Mouse (Mus musculus) layer of hippocampus, adult 9-10 months (tissue): ENCODE data around the gene Gmps.
A peak's percentile ranks its signal among the peaks of the same experiment; 100 is the strongest.

Source experiments
- DNase-seq: peaks from one replicate; pipeline ENCODE4 v3.0.0; 2022; ENCODE audit warnings: low spot score

Gene Gmps

DNA sequence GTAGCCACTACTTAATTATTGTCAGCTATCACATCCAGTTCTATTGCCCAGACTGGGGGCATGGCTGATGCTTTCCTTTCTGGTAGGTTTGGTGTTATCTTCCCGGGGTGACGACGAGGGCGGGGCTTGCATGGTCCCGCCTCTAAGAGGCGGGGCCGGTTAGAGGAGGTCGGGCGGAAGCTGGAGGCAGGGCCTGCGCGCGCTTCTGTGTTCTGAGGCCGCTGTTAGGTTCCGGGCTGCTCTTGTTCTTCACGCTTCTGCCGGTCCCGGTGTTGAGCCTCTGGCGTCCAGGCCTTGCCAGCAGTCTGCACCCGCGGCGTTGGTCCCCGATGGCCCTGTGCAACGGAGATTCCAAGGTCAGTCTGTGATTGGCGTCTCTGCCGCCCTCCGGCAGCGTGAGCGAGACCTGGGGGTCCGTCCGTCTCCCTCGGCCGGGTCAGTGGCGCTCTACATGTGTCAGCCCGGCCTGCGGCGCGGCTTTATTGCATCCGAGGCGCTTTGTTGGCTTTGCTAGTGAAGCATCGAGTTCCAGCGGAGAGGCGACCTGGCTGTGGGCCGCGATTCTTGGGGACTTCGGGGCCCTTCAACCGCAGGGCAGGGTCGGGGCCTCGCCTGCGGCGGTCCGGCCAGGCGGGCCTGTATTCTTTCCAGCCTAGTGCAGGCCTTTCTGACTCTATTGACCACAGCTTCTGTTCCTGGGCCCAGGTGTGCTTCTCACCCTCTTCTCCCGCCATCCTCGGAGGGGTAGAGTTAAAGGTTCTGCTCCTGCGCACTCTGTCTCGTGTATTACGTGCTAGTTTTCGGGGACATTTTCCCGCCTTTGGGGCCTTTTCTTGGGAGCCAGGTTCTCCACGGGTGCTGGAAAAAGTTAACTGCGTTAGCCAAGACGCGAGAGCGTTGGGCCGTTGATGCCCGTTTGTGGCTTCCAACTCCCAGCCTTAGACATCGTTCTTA, at the start of gene Gmps:
Gene Gmps (plus strand): TSS at position 152 of the 954 bp plus-strand sequence.
- peak; percentile 84 for DNase-seq

DNA sequence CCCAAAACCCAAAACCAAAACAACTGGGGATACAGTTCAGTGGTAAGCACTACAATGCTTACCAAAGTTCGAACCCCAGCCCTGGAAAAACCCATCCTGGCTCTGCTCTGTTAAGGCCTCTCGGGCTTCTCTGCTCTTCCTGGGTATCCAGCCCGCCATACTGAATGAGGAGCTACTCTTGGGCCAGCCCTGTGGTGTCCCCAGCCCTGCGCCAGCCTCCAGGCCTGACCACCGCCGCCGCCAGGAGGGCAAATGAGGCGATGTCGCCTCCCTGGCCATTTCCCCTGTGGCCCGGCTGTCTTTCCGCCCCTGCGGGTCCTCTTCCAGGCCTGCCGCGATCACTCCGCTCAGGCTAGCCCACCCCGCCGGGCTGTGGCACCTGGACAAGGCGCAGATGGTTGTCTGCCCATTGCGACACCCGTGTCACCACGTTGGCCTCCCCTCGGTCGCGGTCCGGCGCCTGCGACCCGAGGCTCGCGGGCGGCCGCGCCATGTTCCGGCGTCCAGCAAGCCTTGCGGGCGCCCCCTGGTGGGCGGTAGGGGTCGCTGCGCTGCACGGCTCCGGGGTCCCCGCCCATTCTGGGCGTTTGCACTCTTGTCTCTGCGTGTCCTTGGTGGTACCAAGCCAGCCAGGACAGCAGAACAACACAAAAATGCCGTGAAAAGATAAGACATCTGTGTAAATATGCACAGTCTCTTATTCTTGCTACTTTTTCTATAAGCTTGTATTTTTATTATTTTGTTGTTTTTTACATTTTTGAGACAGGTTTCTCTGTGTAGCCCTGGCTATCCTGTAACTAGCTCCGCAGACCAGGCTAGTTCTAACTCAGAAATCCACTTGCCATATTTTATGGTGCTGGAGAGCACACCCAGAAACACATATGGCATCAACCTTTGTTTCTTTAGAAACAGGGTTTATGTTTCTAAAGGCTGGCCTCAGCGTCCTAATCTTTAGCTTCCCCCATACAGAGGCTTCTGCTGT, 46.7 kb upstream of the Gmps start, which contains the start of gene E130311K13Rik:
Gene E130311K13Rik (minus strand): TSS at position 595 of the 982 bp plus-strand sequence.
- DNase-seq = peak; percentile 76

DNA sequence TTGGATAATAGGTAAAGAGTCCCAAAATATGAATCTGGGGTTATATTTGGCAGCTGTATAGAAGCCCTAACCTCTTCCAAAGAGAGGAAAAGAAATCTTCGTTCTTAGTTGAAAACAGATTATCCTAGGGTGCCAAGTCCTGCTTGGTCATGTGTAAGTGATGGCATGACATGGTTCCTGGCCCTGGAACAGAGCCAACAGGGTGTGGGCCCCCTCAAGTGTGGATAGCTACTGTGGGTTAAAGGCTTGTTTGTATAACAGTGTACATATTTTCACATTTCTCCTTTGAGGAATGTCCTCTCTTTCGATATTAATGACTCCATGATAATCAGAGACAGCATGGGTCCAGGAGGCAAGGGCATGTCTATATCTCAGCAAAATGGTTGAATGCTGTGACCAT, 37.0 kb upstream of the Gmps start:
- no peak for DNase-seq

DNA sequence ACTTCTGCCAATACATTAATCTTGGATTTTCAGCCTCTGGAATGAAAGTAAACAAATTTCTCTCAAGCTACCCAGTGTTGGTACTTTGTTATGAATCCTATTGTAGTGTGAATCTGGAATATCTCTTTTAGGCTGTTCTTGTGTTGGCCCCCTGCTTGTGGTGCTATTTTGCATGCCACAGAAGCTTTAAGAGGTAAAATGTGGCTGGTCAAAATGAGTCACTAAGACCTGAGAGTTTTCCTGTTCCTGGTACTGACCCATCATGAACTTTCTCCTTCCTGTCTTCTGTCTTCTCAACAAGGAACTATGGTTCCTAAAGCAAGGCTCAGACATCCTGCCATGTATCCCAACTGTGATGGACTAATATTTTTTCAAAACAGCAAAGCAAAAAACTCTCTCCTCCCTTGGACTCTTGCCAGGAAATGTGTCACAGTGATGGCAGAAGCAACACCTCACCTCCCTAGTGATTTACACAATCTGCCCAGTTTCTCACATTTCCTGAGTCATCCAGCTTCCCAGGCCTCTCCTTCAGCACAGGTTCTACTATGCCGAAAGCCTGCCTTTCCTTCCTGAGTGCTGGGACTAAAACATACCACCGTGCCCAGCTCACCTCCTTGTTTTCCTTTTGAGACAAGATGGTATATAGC, 34.6 kb upstream of the Gmps start:
- peak; percentile 26 for DNase-seq

DNA sequence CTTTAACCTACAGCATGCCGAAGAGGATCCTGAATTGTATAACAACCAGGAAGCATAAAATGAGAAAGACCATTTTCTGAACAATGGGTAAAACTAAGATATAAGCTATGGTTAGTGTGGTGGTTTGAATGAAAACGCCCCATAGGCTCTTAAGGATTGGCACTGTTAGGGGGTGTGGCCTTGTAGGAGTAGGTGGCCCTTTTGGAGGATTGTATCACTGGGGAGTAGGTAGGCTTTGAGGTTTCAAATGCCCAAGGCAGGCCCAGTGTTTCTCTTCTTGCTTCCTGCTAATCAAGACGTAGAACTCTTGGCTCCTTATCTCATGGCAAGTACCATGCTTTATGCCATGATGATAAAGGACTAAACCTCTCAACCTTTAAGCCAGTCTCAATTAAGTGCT, 26.1 kb upstream of the Gmps start:
- no peak for DNase-seq

DNA sequence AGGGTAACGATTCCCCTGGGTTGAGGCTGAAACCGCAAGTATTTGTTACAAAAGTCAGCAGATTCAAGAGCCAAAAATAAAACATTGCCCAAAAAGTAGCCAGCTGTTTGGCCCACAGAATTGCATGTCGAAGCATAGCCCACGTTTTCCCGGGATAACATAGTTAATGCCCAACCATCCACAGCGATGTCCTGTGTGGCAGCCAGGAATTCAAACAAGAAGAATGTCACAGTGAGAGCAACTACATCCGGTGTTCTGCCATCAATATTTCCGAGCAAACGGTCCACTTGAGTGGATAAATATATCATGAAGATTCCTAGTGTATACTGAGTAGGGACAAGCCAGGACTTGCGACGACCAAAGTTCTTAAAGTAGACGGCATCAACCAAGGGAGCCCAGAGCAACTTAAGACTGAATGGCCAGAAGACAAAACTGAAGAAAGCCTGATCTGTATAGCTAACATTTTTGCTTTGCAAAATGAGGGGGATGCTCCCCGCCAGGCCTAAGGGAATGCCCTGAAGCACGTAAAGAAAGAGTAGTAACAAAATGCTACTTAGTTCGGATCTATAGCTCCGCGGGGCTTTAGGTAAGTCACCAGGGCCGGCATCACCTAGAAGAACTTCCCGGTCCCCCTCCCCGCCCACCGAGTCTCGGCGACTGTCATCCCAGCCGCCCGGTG, 12.3 kb upstream of the Gmps start:
- no peak for DNase-seq

DNA sequence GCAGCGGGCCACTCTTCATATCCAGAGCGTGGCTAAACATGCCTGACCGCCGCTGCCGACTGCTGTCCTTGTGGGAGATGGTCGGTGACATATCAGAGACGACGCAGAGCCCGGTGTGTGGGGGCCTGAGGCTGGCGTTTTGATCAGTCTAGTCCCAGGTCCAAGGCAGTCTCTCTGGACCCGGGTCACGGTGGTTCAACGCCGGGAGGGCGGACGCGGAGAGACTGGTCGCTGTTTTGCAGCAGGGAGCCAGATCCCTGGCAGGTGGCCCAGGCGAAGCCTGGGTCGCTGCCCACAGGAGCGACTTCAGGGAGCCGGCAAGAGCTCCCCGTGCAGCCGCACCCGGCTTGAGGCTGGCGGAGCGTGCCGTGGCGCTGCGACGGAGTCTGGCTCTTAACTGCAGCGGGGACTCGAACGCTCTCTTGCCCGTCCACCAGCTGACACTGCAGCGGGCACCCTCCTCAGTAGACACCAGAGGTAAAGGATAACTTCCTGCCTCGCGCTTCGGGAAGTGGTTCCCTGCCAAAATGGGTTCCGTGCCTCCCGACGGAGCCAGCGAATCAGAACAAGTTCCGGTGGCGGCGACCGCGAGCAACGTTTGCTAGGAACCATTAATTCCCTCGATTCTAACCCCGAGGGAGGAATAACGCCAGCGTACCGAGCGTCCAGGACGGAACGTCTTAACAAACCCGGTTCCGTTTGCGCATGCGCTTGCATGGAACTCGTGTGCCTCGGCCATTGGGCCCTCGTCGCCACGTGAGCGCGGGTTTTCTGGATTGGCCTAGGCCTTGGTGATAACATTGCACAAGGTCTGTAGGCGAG, 11.6 kb upstream of the Gmps start, which contains the start of gene Slc33a1:
Gene Slc33a1 (minus strand): TSS at position 669 of the 822 bp plus-strand sequence.
- peak; percentile 98 for DNase-seq

DNA sequence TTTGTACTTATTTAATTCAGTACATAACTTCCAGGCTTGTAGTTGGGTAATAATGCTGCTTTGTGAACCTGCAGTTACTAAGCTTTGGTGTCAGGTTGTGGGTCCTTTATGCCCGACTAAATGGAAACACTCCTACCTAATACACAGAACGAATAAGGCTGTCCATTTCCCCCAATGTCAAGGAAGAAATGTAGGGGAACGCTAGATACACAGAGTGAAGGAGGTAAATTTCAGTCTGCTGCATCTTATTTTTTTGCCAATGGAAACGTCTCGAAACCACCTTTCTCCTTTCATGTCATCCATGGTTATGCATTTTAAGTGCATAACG, 11.0 kb upstream of the Gmps start:
- no peak for DNase-seq

DNA sequence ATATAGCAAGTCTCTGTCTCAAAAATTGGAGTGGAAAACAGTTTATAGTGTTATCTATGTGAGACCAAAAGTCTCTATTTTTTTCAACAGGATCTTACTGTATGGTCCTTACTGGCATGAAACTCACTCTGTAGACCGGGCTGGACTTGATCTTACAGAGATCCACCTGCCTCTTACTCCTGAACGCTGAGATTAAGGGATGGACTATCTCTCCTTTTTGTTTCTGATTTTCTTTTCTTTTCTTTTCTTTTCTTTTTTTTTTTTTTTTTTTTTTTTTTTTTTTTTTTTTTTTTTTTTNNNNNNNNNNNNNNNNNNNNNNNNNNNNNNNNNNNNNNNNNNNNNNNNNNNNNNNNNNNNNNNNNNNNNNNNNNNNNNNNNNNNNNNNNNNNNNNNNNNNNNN, 10.0 kb upstream of the Gmps start:
- no peak for DNase-seq

DNA sequence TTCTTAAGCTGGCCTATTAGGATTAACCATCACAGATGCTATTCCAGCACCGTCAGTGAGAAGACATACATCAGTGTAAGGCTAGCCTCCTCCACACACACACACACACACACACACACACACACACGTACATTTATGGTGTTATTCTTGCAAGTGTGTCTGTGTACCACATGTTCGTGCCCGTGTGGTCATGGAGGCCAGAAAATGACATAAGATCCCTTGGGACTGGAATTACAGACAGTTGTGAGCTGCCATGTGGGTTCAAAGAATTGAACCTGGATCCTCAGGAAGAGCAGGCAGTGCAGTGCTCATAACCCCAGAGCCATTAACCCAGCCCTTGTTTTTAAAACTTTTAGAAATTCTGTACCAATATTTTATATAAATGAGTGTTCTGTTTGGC, 2.0 kb downstream of the Gmps start:
- no peak for DNase-seq

DNA sequence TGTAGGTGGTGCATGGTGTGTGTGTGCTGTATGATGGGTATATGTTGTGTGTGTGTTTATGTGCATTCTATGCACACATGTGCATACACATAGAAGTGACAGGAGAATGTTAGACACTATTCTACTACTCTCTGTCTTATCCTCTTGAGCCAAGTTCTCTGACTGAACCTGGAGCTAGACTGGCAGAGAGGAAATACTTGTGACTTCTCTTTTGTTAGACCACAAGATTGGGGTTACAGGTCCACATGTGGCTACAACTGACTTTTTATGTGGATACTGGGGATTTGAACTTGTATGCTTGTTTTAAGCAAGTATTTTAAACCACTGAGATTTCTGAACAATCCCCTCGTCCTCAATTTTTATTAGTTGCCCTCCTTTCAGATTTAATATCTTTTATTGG, 10.8 kb downstream of the Gmps start:
- no peak for DNase-seq

DNA sequence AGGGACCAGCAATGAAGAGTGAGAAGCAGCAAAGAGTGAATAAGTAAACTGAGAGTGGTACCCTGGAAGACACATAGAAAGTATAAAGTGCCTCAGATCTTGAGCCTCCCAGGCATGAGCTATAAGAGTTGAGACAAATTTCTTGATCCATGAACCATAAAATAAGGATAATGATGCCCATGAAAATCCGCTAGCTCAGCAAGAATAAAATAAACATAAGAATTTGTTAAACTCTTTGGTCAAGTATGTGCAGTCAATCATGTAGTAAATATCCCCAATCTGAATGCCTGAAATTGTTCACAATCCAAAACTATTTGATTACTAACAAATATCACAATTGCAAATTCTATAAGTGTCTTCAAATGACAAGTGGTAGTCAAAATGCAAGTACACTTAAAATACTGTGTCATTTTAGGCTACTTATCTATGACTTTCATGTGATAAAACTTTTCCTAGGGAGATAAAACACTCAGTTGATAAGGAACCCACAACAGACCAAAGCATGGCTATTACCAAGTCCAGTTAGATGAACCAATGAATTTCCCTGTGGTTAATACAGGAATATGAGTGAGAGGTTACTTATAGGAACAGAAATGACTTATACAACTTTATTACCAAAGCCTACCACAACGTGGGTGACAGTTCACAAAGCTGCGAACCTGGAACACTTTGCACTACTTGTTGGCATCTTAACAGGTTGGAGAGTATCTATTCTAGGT, 13.0 kb downstream of the Gmps start:
- no peak for DNase-seq

DNA sequence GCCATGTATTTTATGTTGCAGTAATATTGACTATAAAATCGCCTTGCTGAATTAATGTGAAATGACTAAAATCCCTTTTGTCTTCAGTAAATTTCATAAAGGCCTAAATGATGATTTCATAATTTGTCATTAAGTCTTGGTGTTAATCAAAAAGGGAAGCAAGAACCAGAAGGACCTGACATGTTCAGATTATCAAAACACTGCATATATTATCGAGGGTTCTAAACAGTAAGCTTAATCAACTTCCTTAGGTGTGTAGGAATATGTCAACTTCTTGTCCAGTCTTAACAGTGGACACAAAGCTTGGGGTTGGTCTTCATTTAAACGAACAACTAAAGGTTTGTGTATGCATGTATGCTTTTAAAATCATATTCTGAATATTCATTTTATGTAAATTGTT, 45.5 kb downstream of the Gmps start:
- no peak for DNase-seq

DNA sequence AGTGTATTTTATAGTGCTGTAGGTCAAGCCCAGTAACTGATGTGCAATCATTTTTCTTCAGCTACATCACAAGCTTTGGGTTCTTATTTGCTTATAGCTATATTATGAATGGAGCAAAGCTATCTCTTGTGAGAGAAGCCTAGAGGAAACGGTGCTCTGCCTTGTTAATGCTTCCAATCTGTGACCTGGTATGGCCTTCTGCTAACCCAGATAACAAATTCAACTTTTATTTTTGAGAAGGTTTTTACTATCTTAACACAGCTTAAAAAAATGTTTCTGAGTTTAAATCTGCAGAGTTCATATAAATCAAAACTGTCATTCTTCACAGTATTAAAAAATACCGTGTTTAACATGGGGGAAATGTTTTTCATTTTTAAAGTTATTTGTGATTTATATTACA, 46.0 kb downstream of the Gmps start:
- DNase-seq = no peak

DNA sequence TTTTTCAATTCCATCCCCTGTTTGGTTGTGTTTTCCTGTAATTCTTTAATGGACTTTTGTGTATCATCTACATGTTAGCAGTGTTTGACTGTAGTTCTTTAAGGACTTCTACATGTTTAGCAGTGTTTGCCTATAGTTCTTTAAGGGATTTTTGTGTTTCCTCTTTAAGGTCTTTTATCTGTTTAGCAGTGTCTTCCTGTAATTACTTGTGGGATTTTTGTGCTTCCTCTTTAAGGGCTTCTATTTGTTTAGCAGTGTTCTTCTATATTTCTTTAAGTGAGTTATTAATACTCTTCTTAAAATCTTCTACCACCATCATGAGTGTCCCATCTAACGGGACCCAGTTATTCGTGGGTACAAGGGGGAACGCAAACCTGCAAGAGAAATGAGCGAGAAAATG, 53.9 kb downstream of the Gmps start:
- DNase-seq = no peak

DNA sequence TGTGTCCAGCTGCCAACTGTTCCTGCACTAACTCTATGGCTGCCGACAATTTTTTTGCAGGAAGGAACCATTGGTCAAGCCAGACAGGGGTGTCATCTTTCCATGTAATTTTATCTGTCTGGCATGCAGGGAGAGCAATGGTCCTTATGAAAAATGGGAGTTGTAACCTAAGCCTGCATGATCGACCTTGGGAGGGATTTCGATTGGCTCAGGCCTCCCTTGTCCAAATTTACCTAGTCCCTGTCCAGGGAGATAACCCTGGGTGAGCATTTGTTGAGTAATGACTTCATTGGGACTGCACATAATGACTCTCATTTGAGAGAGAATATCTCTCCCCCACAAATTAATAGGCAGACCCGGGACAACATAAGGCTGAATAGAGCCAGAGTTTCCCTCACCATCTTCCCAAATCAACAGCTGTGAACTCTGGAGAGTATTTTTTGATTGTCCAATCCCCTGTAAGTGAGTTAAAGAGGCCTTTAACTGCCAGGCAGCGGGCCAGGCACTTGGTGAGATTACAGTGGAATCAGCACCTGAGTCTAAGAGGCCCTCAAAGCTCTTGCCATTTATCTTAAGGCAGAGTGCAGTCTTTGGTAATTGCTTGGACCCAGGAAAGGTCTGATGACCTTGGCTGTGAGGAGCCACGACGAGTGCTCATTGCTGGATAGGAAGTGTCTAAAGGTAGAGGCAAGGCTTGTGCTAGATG, 62.4 kb downstream of the Gmps start:
- DNase-seq = no peak

DNA sequence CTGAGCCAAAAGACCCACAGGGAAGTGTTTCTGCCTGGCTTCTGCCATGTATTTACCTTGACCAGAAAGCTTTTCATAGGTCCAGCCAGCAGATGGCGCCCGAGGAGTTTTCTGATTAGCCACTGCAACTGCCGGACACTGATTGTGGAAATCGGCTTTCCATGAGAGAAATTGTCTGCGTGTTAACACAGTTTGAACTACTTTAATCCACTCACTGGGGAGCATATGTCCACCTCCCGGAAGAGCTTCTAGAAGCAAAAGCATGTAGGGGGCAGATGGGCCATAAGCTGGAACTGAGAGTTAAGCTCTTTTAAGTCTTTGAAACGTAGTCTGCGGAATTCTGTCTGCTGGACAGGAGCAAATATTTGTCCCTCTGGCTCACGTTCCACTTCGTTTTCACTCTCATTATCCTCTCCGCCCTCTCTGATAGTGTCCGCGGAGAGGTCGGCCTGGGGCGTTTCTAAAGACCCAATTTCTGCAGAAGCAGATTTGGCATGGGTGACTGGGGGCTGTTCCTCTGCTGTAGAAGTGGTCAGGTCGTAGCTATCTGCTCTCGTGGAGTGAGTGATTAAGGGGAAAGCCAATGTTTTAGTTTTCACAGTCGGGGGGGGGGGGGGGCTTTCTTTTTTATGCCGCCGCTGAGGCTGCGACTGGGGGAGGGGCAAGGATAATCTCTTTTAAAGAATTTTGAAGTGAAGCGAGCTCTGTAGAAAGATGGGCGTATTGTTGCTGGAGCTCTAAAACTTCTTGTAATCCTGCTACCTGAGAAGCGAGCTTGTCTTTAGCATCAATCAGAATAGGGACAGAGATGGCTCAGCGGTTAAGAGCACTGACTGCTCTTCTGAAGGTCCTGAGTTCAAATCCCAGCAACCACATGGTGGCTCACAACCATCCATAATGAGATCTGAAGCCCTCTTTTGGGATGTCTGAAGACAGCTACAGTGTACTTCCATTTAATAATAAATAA, 64.2 kb downstream of the Gmps start:
- DNase-seq = peak; percentile 83
